Mouse (Mus musculus) megakaryocyte, adult 5-6 weeks (primary cell): ENCODE measurements around the gene Zkscan4. TPM values are rescaled to one million over a fixed set of nuclear protein-coding genes. Genes with fewer than 3 reads are reported as not detected.
"Not testable (repeated sequence)": the region's sequence is repeated elsewhere in the genome, so short reads cannot be mapped to it uniquely, and the experiment has no call there.

Experiments used
- ATAC-seq: 2 replicates; pipeline ENCODE4 v1.8.0; 2016; ENCODE audit warnings: mild to moderate bottlenecking, inconsistent platforms; ENCODE audit not compliant: poor library complexity, severe bottlenecking
- total RNA-seq, 2 experiments: library from RNA; stranded (forward) in 1 of 2; stranded (reverse) in 1 of 2; fragments of 153-499, 151-499 nt in 1 of 2; fragments of 221-1000, 200-1000 nt in 1 of 2; gene quantifications; 2 replicates each; pipeline versions ENCODE4 v1.2.3 to v1.2.4; 2015 to 2017

Zkscan4 gene
- 0.09 and 0.16 TPM in 2 replicates for total RNA-seq (2015)
- 0.44 TPM in 1 of 2 replicates, not detected in the other for total RNA-seq (2017)

GRCm38 (mm10) chr13:21478759-21479670 lies at the start of gene Zkscan4, which contains the start of gene Gm10065:
TSS of gene Zkscan4 (plus strand) at chr13:21478907.
TSS of gene Gm10065 (minus strand) at chr13:21479441.
- peak; percentile 91 for ATAC-seq

- ATAC-seq: no peak
Observed at GRCm38 (mm10) chr13:21435476-21435875, 43.2 kb upstream of the Zkscan4 start.

- peak; percentile 83 for ATAC-seq
Observed at GRCm38 (mm10) chr13:21440503-21441206, 38.1 kb upstream of the Zkscan4 start, which contains the start of gene Pgbd1. TSS of gene Pgbd1 (minus strand) at chr13:21441058.

- ATAC-seq: no peak
Observed at GRCm38 (mm10) chr13:21441207-21441572, 37.5 kb upstream of the Zkscan4 start.

- peak; percentile 81 for ATAC-seq
Observed at GRCm38 (mm10) chr13:21446796-21447195, 31.9 kb upstream of the Zkscan4 start.

GRCm38 (mm10) chr13:21447856-21448614 lies 30.7 kb upstream of the Zkscan4 start:
- no peak for ATAC-seq

GRCm38 (mm10) chr13:21453042-21453441 lies 25.7 kb upstream of the Zkscan4 start:
- peak; percentile 11; the same call in 1 of the 2 replicates for ATAC-seq

- peak; percentile 96 for ATAC-seq
Observed at GRCm38 (mm10) chr13:21453449-21453848, 25.3 kb upstream of the Zkscan4 start, which contains the start of gene Zscan26. TSS of gene Zscan26 (minus strand) at chr13:21453730.

- no peak for ATAC-seq
Observed at GRCm38 (mm10) chr13:21454133-21454532, 24.6 kb upstream of the Zkscan4 start.

- no peak for ATAC-seq
Observed at GRCm38 (mm10) chr13:21456347-21456746, 22.4 kb upstream of the Zkscan4 start.

GRCm38 (mm10) chr13:21462516-21462915 lies 16.2 kb upstream of the Zkscan4 start:
- not testable (repeated sequence) for ATAC-seq

- ATAC-seq: no peak
Observed at GRCm38 (mm10) chr13:21467336-21467735, 11.4 kb upstream of the Zkscan4 start.

GRCm38 (mm10) chr13:21468061-21469019 lies 10.4 kb upstream of the Zkscan4 start, which contains the start of gene Nkapl:
TSS of gene Nkapl (minus strand) at chr13:21468509.
- ATAC-seq: peak; percentile 99

- ATAC-seq: no peak
Observed at GRCm38 (mm10) chr13:21469097-21469496, 9.6 kb upstream of the Zkscan4 start.

- no peak for ATAC-seq
Observed at GRCm38 (mm10) chr13:21472427-21472826, 6.3 kb upstream of the Zkscan4 start.

GRCm38 (mm10) chr13:21486881-21487280 lies 8.2 kb downstream of the Zkscan4 start:
- ATAC-seq: no peak

- ATAC-seq: peak; percentile 47
Observed at GRCm38 (mm10) chr13:21492847-21493246, 14.1 kb downstream of the Zkscan4 start.

GRCm38 (mm10) chr13:21495080-21495479 lies 16.4 kb downstream of the Zkscan4 start, which contains the start of gene AK157302:
TSS of gene AK157302 (plus strand) at chr13:21495223.
- 0 out of 2 replicates have a peak, but pooled peaks have one; percentile 52 for ATAC-seq

- ATAC-seq: 0 out of 2 replicates have a peak, but pooled peaks have one; percentile 48
Observed at GRCm38 (mm10) chr13:21501182-21501581, 22.5 kb downstream of the Zkscan4 start, which contains the start of gene Gm11273. TSS of gene Gm11273 (minus strand) at chr13:21501418.
